Mouse (Mus musculus) liver, embryonic 11.5 days (tissue): Measurements from ENCODE around the gene Foxp1. TPM values are rescaled to one million over a fixed set of nuclear protein-coding genes. Genes with fewer than 3 reads are reported as not detected.

Experiments used
- ATAC-seq: fragments of 200-750 bp; cut with Nextera tagmentation; replicated peaks from 2 replicates; pipeline ENCODE4 v1.8.0; 2017; ENCODE audit warnings: moderate number of reproducible peaks, mild to moderate bottlenecking, moderate TSS enrichment, moderate library complexity; ENCODE audit not compliant: low FRiP score
- DNase-seq: peaks from one replicate; pipeline ENCODE4 v3.0.0-alpha.2; 2017; ENCODE audit warnings: low spot score
- H3K27ac ChIP-seq: fragments of 300-500 bp; sonication (generic); 2 replicates; pipeline ENCODE4 v1.5.1; 2014; ENCODE audit warnings: mild to moderate bottlenecking, low read depth, low read length, control low read depth
- H3K27me3 ChIP-seq: fragments of 300-500 bp; sonication (generic); replicated peaks from 2 replicates; pipeline ENCODE4 v1.6.1; 2014; ENCODE audit warnings: low read length, mixed read lengths; ENCODE audit not compliant: control insufficient read depth, insufficient read depth
- H3K36me3 ChIP-seq: fragments of 300-500 bp; sonication (generic); 2 replicates; pipeline ENCODE4 v1.6.1; 2014; ENCODE audit warnings: mild to moderate bottlenecking, low read length, moderate library complexity, mixed read lengths; ENCODE audit not compliant: control insufficient read depth, insufficient read depth
- H3K4me1 ChIP-seq: fragments of 300-500 bp; sonication (generic); replicated peaks from 2 replicates; pipeline ENCODE4 v1.6.1; 2014; ENCODE audit warnings: low read length, mixed read lengths; ENCODE audit not compliant: control insufficient read depth, insufficient read depth
- H3K4me2 ChIP-seq: fragments of 300-500 bp; sonication (generic); 2 replicates; pipeline ENCODE4 v1.6.1; 2014; ENCODE audit warnings: mild to moderate bottlenecking, control low read depth, moderate library complexity
- H3K4me3 ChIP-seq: fragments of 300-500 bp; sonication (generic); 2 replicates; pipeline ENCODE4 v1.5.1; 2014; ENCODE audit warnings: low read depth, low read length, control low read depth
- H3K9ac ChIP-seq: fragments of 300-500 bp; sonication (generic); 2 replicates; pipeline ENCODE4 v1.6.1; 2014; ENCODE audit warnings: low read depth, low read length, control low read depth
- H3K9me3 ChIP-seq: fragments of 300-500 bp; sonication (generic); 2 replicates; pipeline ENCODE4 v1.6.1; 2016; ENCODE audit warnings: low read length, inconsistent platforms, mixed read lengths; ENCODE audit not compliant: control insufficient read depth
- WGBS: fragments of 180-500 bp; shearing (Covaris S2); extraction: QIAGEN DNeasy Blood & Tissue Kit; methylation state at CpG from one replicate; pipeline ENCODE4 v1.1.7; 2014; 5-methylcytosine and 5-hydroxymethylcytosine counted together
- polyA plus RNA-seq: library from polyadenylated mRNA; unstranded; fragments of >200 nt; fragmentation: Nextera tagmentation; extraction: Ambion mirVana; gene quantifications from 2 replicates; pipeline ENCODE4 v1.2.1, GENCODE M21; 2014

Gene Foxp1
- polyA plus RNA-seq, 1 experiment from 2014 or later: 62.1 TPM

DNA sequence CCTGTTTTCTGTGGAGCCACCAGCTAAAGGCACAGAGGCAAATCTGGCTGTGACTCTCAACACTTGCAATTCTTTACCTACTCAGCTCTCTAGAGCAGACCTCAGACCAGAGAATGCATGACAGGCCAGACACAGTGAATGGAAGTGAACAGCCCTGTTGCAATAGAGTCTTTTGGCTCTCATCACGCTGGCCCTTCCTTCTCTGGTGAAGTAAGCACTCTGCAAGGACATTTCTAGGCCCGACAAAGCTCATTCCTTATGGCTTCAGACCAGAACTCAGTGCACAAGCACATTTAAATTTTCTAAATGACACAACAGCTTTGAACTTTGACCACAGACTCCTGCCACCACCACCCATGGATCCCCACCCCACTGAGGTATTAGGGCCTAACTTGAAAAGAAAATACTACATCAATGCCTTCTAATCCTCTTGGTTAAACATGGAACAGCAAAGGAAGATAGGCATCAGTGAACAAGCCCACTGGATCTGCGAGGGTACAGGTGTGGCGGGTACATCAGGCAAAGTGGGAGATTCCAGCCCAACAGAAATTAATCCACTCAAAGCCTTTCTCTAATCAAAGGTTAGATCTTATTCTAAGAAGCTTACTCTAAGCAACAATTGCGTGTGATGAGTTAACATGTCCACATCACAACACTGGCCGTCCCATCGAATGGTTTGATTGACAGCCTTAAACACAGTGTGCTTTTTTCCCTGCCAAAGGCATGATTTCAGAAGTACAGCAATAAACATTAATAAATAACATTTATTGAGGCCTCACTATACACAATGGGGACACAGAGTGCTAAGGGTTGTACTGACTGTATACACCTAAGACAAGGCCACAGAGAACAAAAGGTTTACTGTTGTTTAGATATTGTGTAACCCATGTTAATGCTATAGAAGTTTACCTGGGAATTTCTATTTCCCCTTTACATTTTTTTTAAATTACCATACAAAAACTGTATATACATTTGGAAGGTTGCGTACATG is 401.4 kb downstream of the Foxp1 start:
- DNase-seq (no peak), ATAC-seq (no peak)
- Histone ChIP-seq H3K27ac (no peak overlapping the region), H3K9me3 (no peaks in the 10 kb centered on the region), H3K4me3 (no peak overlapping the region), H3K4me1 (no peaks in the 10 kb centered on the region; the same call in 1 of the 2 replicates), H3K9ac (no peak overlapping the region), H3K36me3 (no peaks in the 10 kb centered on the region), H3K4me2 (no peak overlapping the region), H3K27me3 (no peaks in the 10 kb centered on the region)
- 84% methylated on average over 8 of the region's 8 CpGs for WGBS

DNA sequence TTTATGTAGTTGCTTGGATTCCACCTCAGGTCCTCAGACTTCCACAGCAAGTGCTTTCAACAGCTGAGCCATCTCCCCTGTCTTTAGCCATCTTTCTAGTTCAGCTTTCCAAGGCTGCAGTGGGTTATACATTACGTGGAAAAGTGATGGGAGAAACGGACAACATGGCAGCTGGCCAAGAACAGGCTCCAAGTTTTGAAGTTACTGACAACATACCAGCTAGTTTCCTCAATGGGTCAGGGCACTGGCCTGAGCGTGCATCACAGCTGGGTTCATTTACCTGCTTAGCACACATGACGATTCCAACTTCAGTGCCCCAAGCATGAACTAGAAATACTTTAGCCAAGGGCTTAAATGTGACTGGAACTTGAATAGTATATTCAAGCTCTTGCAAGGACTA is 404.0 kb downstream of the Foxp1 start:
- Histone ChIP-seq H3K27me3 (no peaks in the 10 kb centered on the region), H3K27ac (no peak overlapping the region), H3K4me1 (no peaks in the 10 kb centered on the region; the same call in 1 of the 2 replicates), H3K9me3 (no peaks in the 10 kb centered on the region), H3K4me2 (no peak overlapping the region), H3K4me3 (no peak overlapping the region), H3K9ac (no peak overlapping the region), H3K36me3 (no peaks in the 10 kb centered on the region)
- DNase-seq (no peak), ATAC-seq (no peak)
- WGBS: 83% methylated on average over 4 of the region's 4 CpGs

GRCm38 (mm10) chr6:99117411-99117810 is 405.1 kb downstream of the Foxp1 start:
- Histone ChIP-seq H3K27me3 (no peaks in the 10 kb centered on the region), H3K36me3 (no peaks in the 10 kb centered on the region), H3K4me1 (no peaks in the 10 kb centered on the region; the same call in 1 of the 2 replicates), H3K4me3 (no peak overlapping the region), H3K27ac (no peak overlapping the region; the same call in 1 of the 2 replicates), H3K9me3 (no peaks in the 10 kb centered on the region), H3K4me2 (no peak overlapping the region), H3K9ac (no peak overlapping the region)
- WGBS: 58% methylated on average over 1 of the region's 1 CpGs
- no peak for ATAC-seq
- no peak for DNase-seq

- no peaks in the 10 kb centered on the region for H3K36me3 ChIP-seq
- H3K9me3 ChIP-seq: no peaks in the 10 kb centered on the region
- peaks cover 8% of the 10 kb centered on the region for H3K4me1 ChIP-seq
- no peak for ATAC-seq
- H3K4me2 ChIP-seq: no peak overlapping the region
- DNase-seq: no peak
- no peak overlapping the region for H3K27ac ChIP-seq
- no peaks in the 10 kb centered on the region for H3K27me3 ChIP-seq
- 84% methylated on average over 4 of the region's 4 CpGs for WGBS
- H3K9ac ChIP-seq: no peak overlapping the region
- no peak overlapping the region for H3K4me3 ChIP-seq
These were observed 410.7 kb downstream of the Foxp1 start for GRCm38 (mm10) chr6:99111856-99112255.

DNA sequence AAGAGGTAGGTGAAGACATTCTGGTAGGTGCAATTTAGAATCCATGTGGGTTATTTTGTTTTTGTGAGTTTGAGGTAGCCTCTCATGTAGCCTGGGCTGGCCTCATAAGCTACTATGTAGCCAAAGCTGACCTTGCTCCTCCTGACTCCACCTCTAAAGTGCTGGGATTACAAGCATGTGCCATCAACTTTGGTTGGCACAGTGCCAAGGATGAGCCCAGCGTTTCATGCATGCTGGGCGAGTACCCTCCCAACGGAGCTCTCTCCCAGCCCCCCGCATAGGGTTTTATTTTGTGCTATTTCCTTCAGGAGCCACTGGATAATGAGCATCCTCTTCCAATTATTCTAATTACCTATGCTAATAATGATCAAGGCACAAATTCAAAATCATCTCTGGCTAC is 414.1 kb downstream of the Foxp1 start:
- no peak for ATAC-seq
- Histone ChIP-seq H3K9ac (no peak overlapping the region), H3K27ac (no peak overlapping the region), H3K4me3 (no peak overlapping the region), H3K4me2 (no peak overlapping the region), H3K4me1 (peaks cover 20% of the 10 kb centered on the region), H3K9me3 (no peaks in the 10 kb centered on the region), H3K36me3 (no peaks in the 10 kb centered on the region), H3K27me3 (no peaks in the 10 kb centered on the region)
- DNase-seq: no peak
- WGBS: 89% methylated on average over 4 of the region's 4 CpGs

- no peaks in the 10 kb centered on the region for H3K27me3 ChIP-seq
- H3K4me3 ChIP-seq: no peak overlapping the region
- H3K4me2 ChIP-seq: no peak overlapping the region
- peaks cover 23% of the 10 kb centered on the region for H3K4me1 ChIP-seq
- no peak overlapping the region for H3K27ac ChIP-seq
- H3K36me3 ChIP-seq: no peaks in the 10 kb centered on the region
- ATAC-seq (no peak), DNase-seq (no peak)
- H3K9me3 ChIP-seq: no peaks in the 10 kb centered on the region
- no peak overlapping the region for H3K9ac ChIP-seq
- WGBS: 67% methylated on average over 6 of the region's 6 CpGs
These were observed 414.8 kb downstream of the Foxp1 start for GRCm38 (mm10) chr6:99107674-99108073.

GRCm38 (mm10) chr6:99107081-99107482 is 415.4 kb downstream of the Foxp1 start:
- Histone ChIP-seq H3K9me3 (no peaks in the 10 kb centered on the region), H3K27me3 (no peaks in the 10 kb centered on the region), H3K36me3 (no peaks in the 10 kb centered on the region), H3K27ac (no peak overlapping the region), H3K4me2 (no peak overlapping the region), H3K9ac (no peak overlapping the region), H3K4me3 (no peak overlapping the region), H3K4me1 (peaks cover 23% of the 10 kb centered on the region)
- DNase-seq (no peak), ATAC-seq (no peak)
- 55% methylated on average over 6 of the region's 6 CpGs for WGBS

GRCm38 (mm10) chr6:99105979-99106378 is 416.5 kb downstream of the Foxp1 start:
- H3K27ac ChIP-seq: no peak overlapping the region
- ATAC-seq: 0 out of 2 replicates have a peak, but pooled peaks have one; percentile 11
- H3K4me1 ChIP-seq: peaks cover 23% of the 10 kb centered on the region

GRCm38 (mm10) chr6:99104446-99104845 is 418.1 kb downstream of the Foxp1 start:
- no peaks in the 10 kb centered on the region for H3K36me3 ChIP-seq
- no peaks in the 10 kb centered on the region for H3K27me3 ChIP-seq
- no peak for DNase-seq
- no peak overlapping the region for H3K9ac ChIP-seq
- peaks cover 27% of the 10 kb centered on the region for H3K4me1 ChIP-seq
- H3K4me2 ChIP-seq: no peak overlapping the region
- no peak overlapping the region for H3K27ac ChIP-seq
- H3K9me3 ChIP-seq: no peaks in the 10 kb centered on the region
- ATAC-seq: no peak
- no peak overlapping the region for H3K4me3 ChIP-seq
- 78% methylated on average over 7 of the region's 7 CpGs for WGBS

More at GRCm38 (mm10) chr6:99105979-99106378, 416.5 kb downstream of the Foxp1 start:
- 44% methylated on average over 4 of the region's 4 CpGs for WGBS
- no peaks in the 10 kb centered on the region for H3K27me3 ChIP-seq
- no peaks in the 10 kb centered on the region for H3K36me3 ChIP-seq
- no peaks in the 10 kb centered on the region for H3K9me3 ChIP-seq
- H3K4me3 ChIP-seq: no peak overlapping the region
- no peak overlapping the region for H3K4me2 ChIP-seq
- no peak for DNase-seq
- H3K9ac ChIP-seq: no peak overlapping the region
